Mouse (Mus musculus) cerebellum, adult 11 months (tissue): ENCODE results near the gene Zfp955b.
"Not testable (repeated sequence)": the region's sequence is repeated elsewhere in the genome, so short reads cannot be mapped to it uniquely, and the experiment has no call there.

ENCODE experiments used
- DNase-seq: peaks from one replicate; pipeline ENCODE4 v3.0.0; 2022

The Zfp955b gene

DNA sequence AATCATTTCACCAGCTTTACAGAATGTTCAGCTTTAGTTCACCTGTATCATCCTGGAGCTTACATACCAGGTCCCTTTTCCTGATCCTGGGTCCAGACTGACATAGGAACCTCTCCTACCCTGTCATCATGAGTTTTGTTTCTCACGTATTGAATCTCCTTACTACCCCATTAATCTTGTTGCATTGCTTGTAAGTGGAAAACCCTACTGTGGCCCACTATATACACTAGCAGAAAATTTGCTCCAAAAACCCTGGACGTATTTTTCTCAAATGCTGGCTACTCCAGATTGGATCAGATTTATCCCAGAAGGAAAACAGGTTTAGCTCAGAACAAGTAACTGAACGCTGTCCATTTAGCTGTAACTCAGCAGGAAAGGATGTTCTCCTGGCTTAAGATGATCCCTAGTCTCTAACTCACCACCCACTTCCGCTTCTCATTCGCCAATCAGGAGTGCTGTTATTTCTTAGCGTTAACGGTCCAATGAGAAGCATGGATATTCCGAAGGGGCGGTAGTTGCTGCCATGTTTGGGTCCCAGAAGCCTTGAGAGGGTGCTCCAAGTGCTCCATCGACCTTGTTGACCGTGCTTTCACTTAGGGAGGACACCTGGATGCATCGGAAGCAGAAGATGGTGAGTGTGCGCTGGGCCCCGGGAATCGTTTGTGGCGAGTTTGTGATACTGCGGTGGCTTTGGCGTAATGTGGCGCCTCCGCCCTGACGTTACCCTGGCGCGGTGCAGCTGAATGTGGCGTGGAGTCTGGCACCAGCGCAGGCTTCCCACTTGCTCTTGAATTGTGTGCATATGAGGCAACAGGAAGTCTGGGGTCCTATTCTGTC is at the start of gene Zfp955b:
Gene Zfp955b, plus strand, starts transcription at position 506 of the 837 bp plus-strand sequence.
- DNase-seq: not testable (repeated sequence)

DNA sequence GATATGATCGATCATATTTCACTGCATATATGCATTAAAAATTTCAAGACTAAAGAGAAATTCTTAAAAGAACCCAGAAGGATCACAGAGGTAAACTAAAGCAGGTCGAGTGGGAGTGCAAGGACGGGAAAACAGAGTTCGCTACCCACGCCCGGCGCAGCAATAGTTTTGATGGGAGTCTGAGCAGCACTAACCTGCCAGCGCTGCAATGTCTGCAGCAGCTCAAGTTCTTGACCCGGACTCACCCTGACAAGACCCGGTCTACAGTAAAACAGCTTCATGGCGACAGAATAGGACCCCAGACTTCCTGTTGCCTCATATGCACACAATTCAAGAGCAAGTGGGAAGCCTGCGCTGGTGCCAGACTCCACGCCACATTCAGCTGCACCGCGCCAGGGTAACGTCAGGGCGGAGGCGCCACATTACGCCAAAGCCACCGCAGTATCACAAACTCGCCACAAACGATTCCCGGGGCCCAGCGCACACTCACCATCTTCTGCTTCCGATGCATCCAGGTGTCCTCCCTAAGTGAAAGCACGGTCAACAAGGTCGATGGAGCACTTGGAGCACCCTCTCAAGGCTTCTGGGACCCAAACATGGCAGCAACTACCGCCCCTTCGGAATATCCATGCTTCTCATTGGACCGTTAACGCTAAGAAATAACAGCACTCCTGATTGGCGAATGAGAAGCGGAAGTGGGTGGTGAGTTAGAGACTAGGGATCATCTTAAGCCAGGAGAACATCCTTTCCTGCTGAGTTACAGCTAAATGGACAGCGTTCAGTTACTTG is 34.6 kb upstream of the Zfp955b start, which contains the start of gene Zfp955a:
Gene Zfp955a, minus strand, starts transcription at position 616 of the 789 bp plus-strand sequence.
- DNase-seq: not testable (repeated sequence)

DNA sequence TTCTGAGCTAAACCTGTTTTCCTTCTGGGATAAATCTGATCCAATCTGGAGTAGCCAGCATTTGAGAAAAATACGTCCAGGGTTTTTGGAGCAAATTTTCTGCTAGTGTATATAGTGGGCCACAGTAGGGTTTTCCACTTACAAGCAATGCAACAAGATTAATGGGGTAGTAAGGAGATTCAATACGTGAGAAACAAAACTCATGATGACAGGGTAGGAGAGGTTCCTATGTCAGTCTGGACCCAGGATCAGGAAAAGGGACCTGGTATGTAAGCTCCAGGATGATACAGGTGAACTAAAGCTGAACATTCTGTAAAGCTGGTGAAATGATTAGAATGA is 34.1 kb upstream of the Zfp955b start:
- DNase-seq: not testable (repeated sequence)

DNA sequence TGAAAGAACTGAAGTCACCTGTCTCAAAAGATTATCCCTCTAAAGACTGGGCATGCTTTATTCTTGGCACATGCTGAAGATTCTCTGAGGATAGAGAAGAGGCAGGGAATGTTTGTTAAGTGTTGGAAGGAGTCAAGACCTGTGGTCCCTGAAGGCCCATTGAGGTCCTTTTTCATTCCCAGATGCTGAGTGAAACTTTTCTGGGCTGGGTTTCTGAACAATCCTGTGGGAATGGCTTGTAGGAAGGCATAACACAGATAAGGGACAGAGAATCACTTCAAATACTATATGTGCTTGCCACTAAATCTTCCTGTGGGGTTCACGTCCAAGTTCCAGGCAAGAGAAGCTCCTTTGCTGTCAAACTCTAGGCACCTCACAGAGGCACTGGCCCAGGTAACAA is 25.0 kb upstream of the Zfp955b start, which contains the start of gene Olfr63:
Gene Olfr63, plus strand, starts transcription at position 301 of the 400 bp plus-strand sequence.
- DNase-seq: no peak

DNA sequence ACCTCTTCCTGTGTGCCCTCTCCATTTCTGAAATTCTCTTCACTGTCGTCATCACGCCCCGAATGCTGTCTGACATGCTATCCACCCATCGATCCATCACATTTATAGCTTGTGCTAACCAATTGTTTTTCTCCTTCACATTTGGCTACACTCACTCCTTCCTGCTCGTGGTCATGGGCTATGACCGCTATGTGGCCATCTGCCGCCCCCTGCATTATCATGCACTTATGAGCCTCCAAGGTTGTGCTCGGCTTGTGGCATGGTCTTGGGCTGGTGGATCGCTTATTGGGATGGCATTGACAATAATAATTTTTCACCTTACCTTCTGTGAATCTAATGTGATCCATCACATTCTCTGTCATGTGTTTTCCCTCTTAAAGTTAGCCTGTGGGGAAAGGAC is 20.4 kb upstream of the Zfp955b start:
- no peak for DNase-seq

DNA sequence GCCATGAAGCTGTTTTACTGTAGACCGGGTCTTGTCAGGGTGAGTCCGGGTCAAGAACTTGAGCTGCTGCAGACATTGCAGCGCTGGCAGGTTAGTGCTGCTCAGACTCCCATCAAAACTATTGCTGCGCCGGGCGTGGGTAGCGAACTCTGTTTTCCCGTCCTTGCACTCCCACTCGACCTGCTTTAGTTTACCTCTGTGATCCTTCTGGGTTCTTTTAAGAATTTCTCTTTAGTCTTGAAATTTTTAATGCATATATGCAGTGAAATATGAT is 469 bp downstream of the Zfp955b start:
- not testable (repeated sequence) for DNase-seq

DNA sequence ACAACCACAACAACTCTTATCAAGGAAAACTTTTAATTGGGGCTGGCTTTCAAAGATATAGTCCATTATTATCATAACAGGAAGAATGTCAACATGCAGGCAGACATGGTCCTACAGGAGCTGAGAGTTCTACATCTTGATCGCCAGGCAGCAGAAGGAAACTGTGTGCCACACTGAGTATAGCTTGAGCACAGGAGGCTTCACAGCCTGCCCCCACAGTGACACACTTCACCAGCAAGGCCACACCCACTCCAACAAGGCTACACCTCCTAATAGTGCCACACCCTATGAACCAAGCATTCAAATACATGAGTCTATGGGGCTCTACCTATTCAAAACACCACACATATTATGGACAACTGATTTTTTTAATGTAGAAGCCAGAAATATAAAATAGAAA is 63.6 kb downstream of the Zfp955b start:
- DNase-seq: no peak
